In the genomic region with DNA sequence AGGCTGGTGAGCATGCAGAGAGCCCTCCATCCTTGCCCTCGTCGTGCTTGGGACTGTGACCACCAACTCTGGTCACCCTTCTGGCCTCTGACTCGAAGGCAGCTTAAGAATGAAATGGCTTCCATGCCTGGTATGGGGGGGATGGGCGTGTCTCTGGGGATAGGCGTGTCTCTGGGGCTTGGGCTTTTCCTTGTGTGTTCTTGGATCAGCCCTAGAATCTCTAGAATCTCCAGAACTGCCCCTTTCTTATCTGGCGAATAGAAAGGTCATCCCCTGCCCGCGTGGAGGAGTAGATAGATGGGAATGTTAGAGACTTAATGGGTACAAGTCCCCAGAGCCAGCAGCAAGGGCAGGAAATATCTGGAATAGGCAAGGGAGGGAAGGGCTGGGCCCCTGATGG, we compare ENCODE assay signal across 19 mouse cellular contexts. TPM values are rescaled to one million over a fixed set of nuclear protein-coding genes. Genes with fewer than 3 reads are reported as not detected.
DNase-seq lines count a peak whose midpoint lies in the region; ATAC-seq and TF ChIP-seq lines count a peak whose summit lies in the region.
"Had no signal": no experiment of that assay in that cellular context is flagged by ENCODE, and none has a peak within 500 bp of the region (broad histone marks: within the 10 kb centered on the region; RNA-seq: fewer than 3 reads in every experiment).

No protein-coding gene starts in this region.

- H3K4me2 ChIP-seq in heart, postnatal 0 days (ENCODE audit: low read depth, low read length): no peak overlapping the region
- H3K4me2 ChIP-seq in forebrain, embryonic 14.5 days (ENCODE audit: low read length): no peak overlapping the region
- H3K4me2 ChIP-seq in midbrain, embryonic 12.5 days (replicated peaks): peak overlapping the region; percentile 16; the same call in 1 of the 2 replicates
- H3K4me2 ChIP-seq: heart, embryonic 13.5 days; liver, embryonic 12.5 days; lung, embryonic 14.5 days had no signal

- TF ChIP-seq CTCF in heart, postnatal 0 days (IDR thresholded peaks at IDR 0.05; ENCODE audit: low read depth): no peak

- peak; percentile 2; the same call in 1 of the 2 replicates for ATAC-seq in heart, postnatal 0 days (ENCODE audit: insufficient read depth, low read depth)
- ATAC-seq in forebrain, embryonic 14.5 days: no peak
- no peak for ATAC-seq in midbrain, embryonic 12.5 days (ENCODE audit: low FRiP score, low read depth)
- ATAC-seq: CD4-positive, CD25-positive, alpha-beta regulatory T cell, adult 4 months; liver, embryonic 12.5 days had no signal

- TF ChIP-seq EP300 in heart, postnatal 0 days (IDR thresholded peaks at IDR 0.05; ENCODE audit: low read depth): no peak

- no peak overlapping the region for H3K4me3 ChIP-seq in heart, postnatal 0 days (ENCODE audit: low read depth, low read length)
- no peak overlapping the region for H3K4me3 ChIP-seq in forebrain, embryonic 14.5 days (ENCODE audit: low read depth, low read length)
- no peak overlapping the region for H3K4me3 ChIP-seq in midbrain, embryonic 12.5 days
- H3K4me3 ChIP-seq: heart, embryonic 13.5 days; layer of hippocampus, adult 2 months; left cerebral cortex, adult 2 months; liver, embryonic 12.5 days had no signal

- no peaks in the 10 kb centered on the region for H3K9me3 ChIP-seq in heart, postnatal 0 days (replicated peaks; ENCODE audit: control insufficient read depth, low read length)
- no peaks in the 10 kb centered on the region for H3K9me3 ChIP-seq in forebrain, embryonic 14.5 days (replicated peaks; ENCODE audit: control insufficient read depth, low read length)
- no peaks in the 10 kb centered on the region for H3K9me3 ChIP-seq in midbrain, embryonic 12.5 days
- H3K9me3 ChIP-seq: heart, embryonic 13.5 days; liver, embryonic 12.5 days had no signal

- H3K27ac ChIP-seq in heart, postnatal 0 days (ENCODE audit: low read depth): no peak overlapping the region
- peak overlapping the region; percentile 85 for H3K27ac ChIP-seq in forebrain, embryonic 14.5 days (ENCODE audit: low read depth, low read length)
- peak overlapping the region; percentile 87 for H3K27ac ChIP-seq in midbrain, embryonic 12.5 days (replicated peaks)
- H3K27ac ChIP-seq: heart, embryonic 13.5 days; layer of hippocampus, adult 2 months; left cerebral cortex, adult 2 months; liver, embryonic 12.5 days had no signal

- WGBS in heart, postnatal 0 days: 44% methylated on average over 8 of the region's 8 CpGs
- WGBS in forebrain, embryonic 14.5 days: 7% methylated on average over 8 of the region's 8 CpGs
- 3% methylated on average over 8 of the region's 8 CpGs for WGBS in midbrain, embryonic 12.5 days

- H3K9ac ChIP-seq in heart, postnatal 0 days (replicated peaks; ENCODE audit: low read depth, low read length): no peak overlapping the region
- H3K9ac ChIP-seq in forebrain, embryonic 14.5 days (ENCODE audit: low read length): no peak overlapping the region
- H3K9ac ChIP-seq in midbrain, embryonic 12.5 days (replicated peaks): no peak overlapping the region
- H3K9ac ChIP-seq: heart, embryonic 13.5 days; liver, embryonic 12.5 days; lung, embryonic 14.5 days had no signal

- H3K4me1 ChIP-seq in heart, postnatal 0 days (ENCODE audit: control insufficient read depth, insufficient read depth): peaks cover 4% of the 10 kb centered on the region; the same call in 1 of the 2 replicates
- peaks cover 33% of the 10 kb centered on the region for H3K4me1 ChIP-seq in forebrain, embryonic 14.5 days (ENCODE audit: control insufficient read depth, insufficient read depth, low read length)
- peaks cover 73% of the 10 kb centered on the region for H3K4me1 ChIP-seq in midbrain, embryonic 12.5 days
- H3K4me1 ChIP-seq: liver, embryonic 12.5 days had no signal

- peaks cover 56% of the 10 kb centered on the region for H3K27me3 ChIP-seq in heart, postnatal 0 days (ENCODE audit: control insufficient read depth, insufficient read depth, low read length)
- H3K27me3 ChIP-seq in forebrain, embryonic 14.5 days (replicated peaks; ENCODE audit: control insufficient read depth, insufficient read depth, low read length): no peaks in the 10 kb centered on the region
- H3K27me3 ChIP-seq in midbrain, embryonic 12.5 days: peaks cover 39% of the 10 kb centered on the region

- no peaks in the 10 kb centered on the region for H3K36me3 ChIP-seq in heart, postnatal 0 days (replicated peaks; ENCODE audit: control insufficient read depth, insufficient read depth, low read length)
- no peaks in the 10 kb centered on the region for H3K36me3 ChIP-seq in forebrain, embryonic 14.5 days (ENCODE audit: control insufficient read depth, insufficient read depth, low read length)
- no peaks in the 10 kb centered on the region for H3K36me3 ChIP-seq in midbrain, embryonic 12.5 days
- H3K36me3 ChIP-seq: heart, embryonic 13.5 days; liver, embryonic 12.5 days had no signal

- intact Hi-C loops in heart, postnatal 36 days (cut with DNase I): no loop called here
- intact Hi-C loops in left cerebral cortex, postnatal 14 days (cut with DNase I): no loop called here

- peak; percentile 55 for DNase-seq in heart, postnatal 0 days (ENCODE audit: low spot score)
- no peak for DNase-seq in heart, postnatal 36 days
- DNase-seq in embryo, embryonic 11 days: peak; percentile 64
- no peak for DNase-seq in forebrain, embryonic 14.5 days (ENCODE audit: low spot score)
- no peak for DNase-seq in layer of hippocampus, postnatal 10 days (ENCODE audit: low spot score in 2 of 2)
- no peak for DNase-seq in heart, adult 9 months (ENCODE audit: low spot score in 2 of 2)
- DNase-seq in left cerebral cortex, postnatal 14 days (ENCODE audit: low spot score in 2 of 2): no peak
- DNase-seq: cerebellum, adult 8-10 months; kidney, adult 11 months; lung, postnatal 4 days had no signal

RNA-seq across cellular contexts. Expression of a gene that starts 14.0 kb away (rescaled TPM):
- 0.70 and 5.0 TPM in 2 replicates for total RNA-seq in heart, postnatal 0 days (2014; rRNA removed; ENCODE audit: low replicate concordance)
- 0.58 and 0.61 TPM in 2 replicates for polyA plus RNA-seq in heart, postnatal 0 days (2015; fragmentation: Nextera tagmentation; extraction: Ambion mirVana)
- total RNA-seq in heart, postnatal 36 days (2021): 1 to 10 TPM in 1 of 2 experiments, under 1 TPM in 1; 0.94 to 1.6 TPM
- polyA plus RNA-seq in forebrain, embryonic 14.5 days (2014; fragmentation: Nextera tagmentation; extraction: Ambion mirVana): 1.0 and 1.4 TPM in 2 replicates
- 5.0 and 6.2 TPM in 2 replicates for polyA plus RNA-seq in midbrain, embryonic 12.5 days (2016; fragmentation: Nextera tagmentation; extraction: Ambion mirVana)
- total RNA-seq in layer of hippocampus, postnatal 10 days (2021): 1 to 10 TPM; 6.3 to 7.4 TPM
- 1 to 10 TPM; 6.4 to 8.5 TPM for total RNA-seq in left cerebral cortex, postnatal 14 days (2021)
- total RNA-seq: granulocyte monocyte progenitor cell, adult 5-6 weeks; hematopoietic stem cell, adult 5-6 weeks had no signal
- polyA plus RNA-seq: CD4-positive, CD25-positive, alpha-beta regulatory T cell, adult 4 months had no signal

RNA-seq across cellular contexts. Expression of a gene that starts 14.1 kb away (rescaled TPM):
- 1.0 and 3.6 TPM in 2 replicates for total RNA-seq in heart, postnatal 0 days (2014; rRNA removed; ENCODE audit: low replicate concordance)
- 3.0 and 3.1 TPM in 2 replicates for polyA plus RNA-seq in heart, postnatal 0 days (2015; fragmentation: Nextera tagmentation; extraction: Ambion mirVana)
- total RNA-seq in heart, postnatal 36 days (2021): under 1 TPM; 0.41 to 0.44 TPM
- polyA plus RNA-seq in forebrain, embryonic 14.5 days (2014; fragmentation: Nextera tagmentation; extraction: Ambion mirVana): 10.9 and 14.3 TPM in 2 replicates
- polyA plus RNA-seq in midbrain, embryonic 12.5 days (2016; fragmentation: Nextera tagmentation; extraction: Ambion mirVana): 21.8 and 24.1 TPM in 2 replicates
- 100 to 1,000 TPM in 1 of 2 experiments, 10 to 100 TPM in 1; 89.7 to 103 TPM for total RNA-seq in layer of hippocampus, postnatal 10 days (2021)
- total RNA-seq in left cerebral cortex, postnatal 14 days (2021): 100 to 1,000 TPM; 258 to 270 TPM
- total RNA-seq: granulocyte monocyte progenitor cell, adult 5-6 weeks had no signal
- polyA plus RNA-seq: CD4-positive, CD25-positive, alpha-beta regulatory T cell, adult 4 months had no signal

RNA-seq across cellular contexts. Expression of a gene that starts 44.9 kb away (rescaled TPM):
- 44.7 and 56.2 TPM in 2 replicates for total RNA-seq in heart, postnatal 0 days (2014; rRNA removed; ENCODE audit: low replicate concordance)
- 6.9 and 7.8 TPM in 2 replicates for polyA plus RNA-seq in heart, postnatal 0 days (2015; fragmentation: Nextera tagmentation; extraction: Ambion mirVana)
- 10 to 100 TPM; 33.6 to 38.9 TPM for total RNA-seq in heart, postnatal 36 days (2021)
- 13.6 and 14.5 TPM in 2 replicates for polyA plus RNA-seq in forebrain, embryonic 14.5 days (2014; fragmentation: Nextera tagmentation; extraction: Ambion mirVana)
- polyA plus RNA-seq in midbrain, embryonic 12.5 days (2016; fragmentation: Nextera tagmentation; extraction: Ambion mirVana): 17.0 and 21.6 TPM in 2 replicates
- total RNA-seq in layer of hippocampus, postnatal 10 days (2021): 10 to 100 TPM; 58.6 to 62.9 TPM
- total RNA-seq in left cerebral cortex, postnatal 14 days (2021): 10 to 100 TPM; 63.8 to 64.7 TPM

RNA-seq across cellular contexts. Expression of a gene that starts 50.7 kb away (rescaled TPM):
- 69.3 and 80.6 TPM in 2 replicates for total RNA-seq in heart, postnatal 0 days (2014; rRNA removed; ENCODE audit: low replicate concordance)
- polyA plus RNA-seq in heart, postnatal 0 days (2015; fragmentation: Nextera tagmentation; extraction: Ambion mirVana): 61.3 and 65.2 TPM in 2 replicates
- 10 to 100 TPM; 74.3 to 87.1 TPM for total RNA-seq in heart, postnatal 36 days (2021)
- polyA plus RNA-seq in forebrain, embryonic 14.5 days (2014; fragmentation: Nextera tagmentation; extraction: Ambion mirVana): 52.2 and 57.1 TPM in 2 replicates
- polyA plus RNA-seq in midbrain, embryonic 12.5 days (2016; fragmentation: Nextera tagmentation; extraction: Ambion mirVana): 89.4 and 93.0 TPM in 2 replicates
- 10 to 100 TPM; 43.5 to 51.0 TPM for total RNA-seq in layer of hippocampus, postnatal 10 days (2021)
- 10 to 100 TPM; 62.1 to 77.0 TPM for total RNA-seq in left cerebral cortex, postnatal 14 days (2021)
- total RNA-seq: granulocyte monocyte progenitor cell, adult 5-6 weeks; hematopoietic stem cell, adult 5-6 weeks had no signal

Comparison
In these comparisons a context has a peak if more than half of its experiments do, and no peak if none do; other contexts are left out.
1. DNase-seq: peak in heart, postnatal 0 days (single experiment) and embryo, embryonic 11 days (single experiment); none in heart, postnatal 36 days (0 of 2), forebrain, embryonic 14.5 days (single experiment), layer of hippocampus, postnatal 10 days (0 of 2), heart, adult 9 months (0 of 2) and left cerebral cortex, postnatal 14 days (0 of 2).
2. RNA of a gene that starts 14.1 kb away (total RNA-seq): 258 to 270 TPM in left cerebral cortex, postnatal 14 days and 89.7 to 103 TPM in layer of hippocampus, postnatal 10 days; 1.0 to 3.6 TPM in heart, postnatal 0 days and 0.41 to 0.44 TPM in heart, postnatal 36 days; every median in the first group is over 10 times any median in the second.